Mouse (Mus musculus) hindbrain, embryonic 14.5 days (tissue): ENCODE data around the gene Sys1. TPM values are rescaled to one million over a fixed set of nuclear protein-coding genes. Genes with fewer than 3 reads are reported as not detected.

Experiments used
- ATAC-seq: fragments of 200-750 bp; cut with Nextera tagmentation; 2 replicates; pipeline ENCODE4 v1.8.0; 2017; ENCODE audit warnings: moderate number of reproducible peaks, mild to moderate bottlenecking, moderate TSS enrichment, moderate library complexity; ENCODE audit not compliant: low FRiP score
- DNase-seq: peaks from one replicate; pipeline ENCODE4 v3.0.0-alpha.2; 2015; ENCODE audit warnings: low spot score
- H3K27ac ChIP-seq: fragments of 300-500 bp; sonication (generic); 2 replicates; pipeline ENCODE4 v1.5.1; 2014; ENCODE audit warnings: mild to moderate bottlenecking, moderate library complexity
- H3K27me3 ChIP-seq: fragments of 300-500 bp; sonication (generic); 2 replicates; pipeline ENCODE4 v1.6.1; 2014; ENCODE audit warnings: mild to moderate bottlenecking, low read length, mixed read lengths; ENCODE audit not compliant: control insufficient read depth, insufficient read depth
- H3K36me3 ChIP-seq: fragments of 300-500 bp; sonication (generic); replicated peaks from 2 replicates; pipeline ENCODE4 v1.6.1; 2014; ENCODE audit not compliant: control insufficient read depth, insufficient read depth
- H3K4me1 ChIP-seq: fragments of 300-500 bp; sonication (generic); replicated peaks from 2 replicates; pipeline ENCODE4 v1.6.1; 2014; ENCODE audit warnings: antibody characterized with exemption, low read length, mixed read lengths; ENCODE audit not compliant: control insufficient read depth, insufficient read depth
- H3K4me2 ChIP-seq: fragments of 300-500 bp; sonication (generic); replicated peaks from 2 replicates; pipeline ENCODE4 v1.6.1; 2014; ENCODE audit warnings: mild to moderate bottlenecking, moderate library complexity
- H3K4me3 ChIP-seq: fragments of 300-500 bp; sonication (generic); replicated peaks from 2 replicates; pipeline ENCODE4 v1.5.1; 2014; ENCODE audit warnings: mild to moderate bottlenecking, low read length
- H3K9ac ChIP-seq: fragments of 300-500 bp; sonication (generic); 2 replicates; pipeline ENCODE4 v1.6.1; 2014
- H3K9me3 ChIP-seq: fragments of 300-500 bp; sonication (generic); 2 replicates; pipeline ENCODE4 v1.6.1; 2016; ENCODE audit warnings: low read length; ENCODE audit not compliant: control insufficient read depth
- WGBS: fragments of 180-500 bp; shearing (Covaris S2); extraction: QIAGEN DNeasy Blood & Tissue Kit; methylation state at CpG from one replicate; pipeline ENCODE4 v1.1.7; 2014; 5-methylcytosine and 5-hydroxymethylcytosine counted together
- polyA plus RNA-seq: library from polyadenylated mRNA; unstranded; fragments of >200 nt; fragmentation: Nextera tagmentation; extraction: Ambion mirVana; gene quantifications from 2 replicates; pipeline ENCODE4 v1.2.1, GENCODE M21; 2014

Sys1 gene
- polyA plus RNA-seq: 87.1 and 92.6 TPM in 2 replicates

GRCm38 (mm10) chr2:164456864-164457300 is at the start of gene Sys1:
Gene Sys1, plus strand, starts transcription at chr2:164456964.
- under 1% methylated on average over 7 of the region's 7 CpGs for WGBS
- H3K4me3 ChIP-seq: no peak within 1 kb of the TSS
- H3K27ac ChIP-seq: no peak within 1 kb of the TSS

DNA sequence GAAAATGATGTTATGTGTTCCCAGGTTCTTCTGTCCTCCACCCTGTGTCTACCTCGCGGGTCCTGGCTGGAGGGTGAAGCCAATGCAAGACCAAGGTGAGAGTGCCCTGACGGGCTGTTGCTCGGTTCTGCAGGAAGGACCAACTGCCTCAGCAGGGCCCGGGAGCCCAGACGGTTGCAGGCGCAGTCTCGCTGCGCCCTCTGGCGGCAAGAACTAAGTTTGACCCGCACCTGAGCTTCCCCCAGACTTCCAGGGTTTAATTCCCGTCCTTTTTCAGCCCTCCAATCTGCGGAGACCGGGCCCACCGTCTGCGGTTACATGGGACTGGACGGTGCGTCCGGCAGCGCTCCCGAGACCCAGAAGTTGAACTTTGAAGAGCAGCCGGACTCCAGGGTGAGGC is 49.1 kb upstream of the Sys1 start:
- Histone ChIP-seq H3K4me1 (peaks cover 5% of the 10 kb centered on the region; the same call in 1 of the 2 replicates), H3K36me3 (no peaks in the 10 kb centered on the region), H3K27me3 (peaks cover 78% of the 10 kb centered on the region), H3K27ac (no peak overlapping the region), H3K4me2 (no peak overlapping the region), H3K9me3 (no peaks in the 10 kb centered on the region), H3K4me3 (no peak overlapping the region), H3K9ac (no peak overlapping the region)
- no peak for ATAC-seq
- under 1% methylated on average over 22 of the region's 22 CpGs for WGBS
- peak; percentile 83 for DNase-seq

More at GRCm38 (mm10) chr2:164456864-164457300, at the start of gene Sys1:
- Histone ChIP-seq H3K9ac (no peak within 1 kb of the TSS), H3K36me3 (no peaks in the 10 kb centered on the region), H3K27me3 (no peaks in the 10 kb centered on the region), H3K4me2 (peak within 1 kb of the TSS; percentile 23), H3K4me1 (peaks cover 9% of the 10 kb centered on the region), H3K9me3 (no peaks in the 10 kb centered on the region)
- DNase-seq: peak; percentile 26
- no peak for ATAC-seq

DNA sequence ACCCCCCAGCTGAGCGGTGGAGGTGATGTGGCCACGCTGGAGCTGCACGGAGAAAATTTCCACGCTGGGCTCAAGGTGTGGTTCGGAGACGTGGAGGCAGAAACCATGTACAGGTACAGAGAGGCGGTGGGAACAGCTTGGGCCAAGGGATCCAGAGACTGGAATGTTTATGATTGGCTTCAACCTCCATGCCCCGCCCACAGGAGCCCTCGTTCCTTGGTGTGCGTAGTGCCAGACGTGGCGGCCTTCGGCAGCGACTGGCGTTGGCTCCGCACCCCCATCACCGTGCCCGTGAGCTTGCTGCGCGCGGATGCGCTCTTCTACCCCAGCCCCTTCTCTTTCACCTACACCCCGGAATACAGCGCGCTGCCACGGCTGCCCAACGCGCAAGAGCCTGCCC is 42.6 kb upstream of the Sys1 start:
- Histone ChIP-seq H3K4me2 (peak overlapping the region; percentile 40), H3K4me3 (peak overlapping the region; percentile 15), H3K9ac (no peak overlapping the region), H3K27ac (no peak overlapping the region), H3K36me3 (no peaks in the 10 kb centered on the region), H3K27me3 (peaks cover 32% of the 10 kb centered on the region), H3K9me3 (no peaks in the 10 kb centered on the region), H3K4me1 (no peaks in the 10 kb centered on the region)
- no peak for ATAC-seq
- no peak for DNase-seq
- 32% methylated on average over 28 of the region's 28 CpGs for WGBS

DNA sequence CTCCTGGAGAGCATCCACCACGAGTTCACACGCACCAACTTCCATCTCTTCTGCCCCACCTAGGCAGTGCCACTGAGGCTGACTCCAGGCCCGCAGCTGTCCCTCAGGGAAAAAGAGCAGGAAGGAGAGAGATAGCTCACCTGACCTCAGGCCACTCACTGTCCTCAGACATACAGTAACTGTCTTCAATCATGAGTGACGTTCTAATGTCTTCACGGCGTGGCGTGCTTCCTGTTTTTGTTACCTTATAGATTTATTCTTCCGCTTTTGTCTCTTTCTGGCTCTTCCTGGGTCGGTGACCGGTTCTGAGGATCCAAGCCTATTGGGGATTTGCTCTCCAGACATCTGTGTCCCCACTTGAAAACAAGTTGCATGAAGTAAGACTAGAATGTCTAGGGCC is 42.2 kb upstream of the Sys1 start:
- Histone ChIP-seq H3K27me3 (peaks cover 28% of the 10 kb centered on the region), H3K4me2 (peak overlapping the region; percentile 40), H3K9ac (no peak overlapping the region), H3K27ac (no peak overlapping the region), H3K4me3 (peak overlapping the region; percentile 15), H3K9me3 (no peaks in the 10 kb centered on the region), H3K4me1 (no peaks in the 10 kb centered on the region), H3K36me3 (no peaks in the 10 kb centered on the region)
- WGBS: 75% methylated on average over 10 of the region's 10 CpGs
- DNase-seq (no peak), ATAC-seq (no peak)

GRCm38 (mm10) chr2:164417198-164417597 is 39.6 kb upstream of the Sys1 start:
- DNase-seq (peak; percentile 82), ATAC-seq (no peak)
- 9% methylated on average over 2 of the region's 2 CpGs for WGBS
- no peak overlapping the region for H3K4me2 ChIP-seq
- no peaks in the 10 kb centered on the region for H3K4me1 ChIP-seq
- peaks cover 18% of the 10 kb centered on the region for H3K27me3 ChIP-seq
- H3K9ac ChIP-seq: no peak overlapping the region
- no peak overlapping the region for H3K4me3 ChIP-seq
- H3K27ac ChIP-seq: no peak overlapping the region
- H3K9me3 ChIP-seq: no peaks in the 10 kb centered on the region
- H3K36me3 ChIP-seq: no peaks in the 10 kb centered on the region

- Histone ChIP-seq H3K9me3 (no peaks in the 10 kb centered on the region), H3K4me1 (no peaks in the 10 kb centered on the region), H3K27me3 (peaks cover 18% of the 10 kb centered on the region), H3K9ac (no peak overlapping the region), H3K4me2 (no peak overlapping the region), H3K4me3 (no peak overlapping the region), H3K27ac (no peak overlapping the region), H3K36me3 (no peaks in the 10 kb centered on the region)
- WGBS: 39% methylated on average over 3 of the region's 3 CpGs
- no peak for DNase-seq
- ATAC-seq: no peak
Measured at GRCm38 (mm10) chr2:164418308-164418875, 38.4 kb upstream of the Sys1 start.

DNA sequence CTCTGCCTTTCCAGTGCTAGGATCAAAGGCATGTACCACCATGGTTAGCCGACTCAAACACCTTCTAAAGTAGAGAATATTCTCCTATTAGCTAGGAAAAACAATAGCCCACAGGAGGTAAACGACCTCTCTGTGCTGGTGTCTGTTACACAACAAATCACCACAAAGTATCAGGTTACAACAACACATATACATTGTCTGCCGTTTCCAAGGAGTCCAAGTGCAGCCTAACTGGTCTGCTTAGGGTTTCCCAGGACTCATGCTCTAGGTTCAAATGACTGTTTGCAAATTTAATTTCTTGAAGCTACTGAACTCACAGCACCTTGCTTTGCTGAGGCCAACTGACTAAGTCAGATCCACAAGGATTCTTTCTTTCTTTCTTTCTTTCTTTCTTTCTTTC is 37.3 kb upstream of the Sys1 start:
- Histone ChIP-seq H3K9ac (no peak overlapping the region), H3K9me3 (no peaks in the 10 kb centered on the region), H3K27me3 (peaks cover 7% of the 10 kb centered on the region; the same call in 1 of the 2 replicates), H3K4me2 (no peak overlapping the region), H3K4me1 (no peaks in the 10 kb centered on the region), H3K27ac (no peak overlapping the region), H3K4me3 (no peak overlapping the region), H3K36me3 (no peaks in the 10 kb centered on the region)
- 4% methylated on average over 3 of the region's 3 CpGs for WGBS
- DNase-seq (no peak), ATAC-seq (no peak)

DNA sequence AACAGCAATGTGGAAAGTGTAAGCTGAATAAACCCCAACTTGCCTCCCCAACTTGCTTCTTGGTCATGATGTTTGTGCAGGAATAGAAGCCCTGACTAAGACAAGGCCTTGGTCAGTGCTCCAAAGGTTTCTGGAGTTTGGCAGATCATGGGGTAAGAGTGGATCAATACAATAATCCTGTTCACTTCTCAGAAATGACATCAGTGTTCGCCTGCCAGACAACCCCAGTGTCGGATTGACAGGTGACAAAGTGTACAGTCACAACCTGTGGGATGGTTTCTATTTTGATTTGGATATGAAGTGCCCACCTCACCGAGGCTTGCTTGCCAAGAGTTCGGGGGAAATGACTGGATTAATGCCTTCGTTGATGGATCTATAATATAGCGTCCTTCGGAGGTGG is 35.5 kb upstream of the Sys1 start:
- DNase-seq (no peak), ATAC-seq (no peak)
- H3K4me1 ChIP-seq: no peaks in the 10 kb centered on the region
- no peak overlapping the region for H3K9ac ChIP-seq
- no peak overlapping the region for H3K4me3 ChIP-seq
- WGBS: 88% methylated on average over 7 of the region's 7 CpGs
- no peaks in the 10 kb centered on the region for H3K9me3 ChIP-seq
- H3K27me3 ChIP-seq: no peaks in the 10 kb centered on the region
- no peaks in the 10 kb centered on the region for H3K36me3 ChIP-seq
- H3K27ac ChIP-seq: no peak overlapping the region
- no peak overlapping the region for H3K4me2 ChIP-seq

- 88% methylated on average over 8 of the region's 8 CpGs for WGBS
- Histone ChIP-seq H3K4me1 (no peaks in the 10 kb centered on the region), H3K27ac (no peak overlapping the region), H3K4me2 (no peak overlapping the region), H3K4me3 (no peak overlapping the region), H3K27me3 (no peaks in the 10 kb centered on the region), H3K9me3 (no peaks in the 10 kb centered on the region), H3K36me3 (no peaks in the 10 kb centered on the region), H3K9ac (no peak overlapping the region)
- ATAC-seq (no peak), DNase-seq (no peak)
Measured at GRCm38 (mm10) chr2:164421979-164422378, 34.8 kb upstream of the Sys1 start.
